Mouse (Mus musculus): ENCODE measurements around the gene Rmdn3. TPM values are rescaled to one million over a fixed set of nuclear protein-coding genes. Genes with fewer than 3 reads are reported as not detected.

Rmdn3 gene
- polyA plus RNA-seq, 1 experiment from 2014 or later = 52.1 TPM

DNA sequence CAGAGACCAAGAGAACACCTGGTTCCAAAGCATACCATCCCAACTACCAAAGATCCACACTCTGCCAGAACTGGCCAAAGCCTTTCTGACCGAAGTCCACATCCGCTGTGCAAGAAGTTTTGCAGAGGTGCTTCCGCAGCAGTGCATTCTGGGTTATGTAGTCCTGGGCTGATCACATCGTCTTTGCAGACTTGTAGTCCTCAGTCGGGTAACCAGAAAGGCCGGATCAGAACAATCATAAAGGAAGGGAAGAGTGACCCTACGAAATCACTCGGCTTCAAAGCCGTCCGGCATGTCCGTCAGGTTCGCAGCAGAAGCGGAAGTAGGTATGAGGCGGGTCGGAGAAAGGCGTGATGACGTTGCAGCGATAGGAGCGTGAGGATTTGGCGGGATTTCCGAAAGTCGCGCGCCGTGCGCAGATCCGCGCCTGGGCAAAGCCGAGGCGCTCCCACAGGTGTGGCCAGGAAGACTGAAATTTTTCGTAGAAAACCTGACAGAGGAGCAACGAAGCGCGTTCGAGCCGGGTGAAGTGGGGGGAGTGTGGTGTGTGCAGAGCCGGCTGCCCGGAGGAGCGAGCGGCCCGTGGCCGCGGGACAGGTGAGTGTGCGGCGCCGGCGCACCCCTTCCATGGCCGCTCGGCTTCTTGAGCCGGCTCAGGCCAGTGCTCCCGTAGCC, 44.3 kb downstream of the Rmdn3 start, which contains the start of gene Rad51:
TSS of gene Rad51 (plus strand) at position 356 of the 675 bp plus-strand sequence.
- Histone ChIP-seq H3K36me3 (peaks cover 35% of the 10 kb centered on the region), H3K4me1 (peaks cover 16% of the 10 kb centered on the region), H3K27ac (peak within 1 kb of the TSS; percentile 93), H3K4me3 (peak within 1 kb of the TSS; percentile 87), H3K27me3 (ENCODE audit: low read depth, poor library complexity, severe bottlenecking) (no peaks in the 10 kb centered on the region), H3K9me3 (replicated peaks) (no peaks in the 10 kb centered on the region)
- DNase-seq (ENCODE audit: low spot score) = peak; percentile 89
- under 1% methylated on average over 51 of the region's 51 CpGs for WGBS

DNA sequence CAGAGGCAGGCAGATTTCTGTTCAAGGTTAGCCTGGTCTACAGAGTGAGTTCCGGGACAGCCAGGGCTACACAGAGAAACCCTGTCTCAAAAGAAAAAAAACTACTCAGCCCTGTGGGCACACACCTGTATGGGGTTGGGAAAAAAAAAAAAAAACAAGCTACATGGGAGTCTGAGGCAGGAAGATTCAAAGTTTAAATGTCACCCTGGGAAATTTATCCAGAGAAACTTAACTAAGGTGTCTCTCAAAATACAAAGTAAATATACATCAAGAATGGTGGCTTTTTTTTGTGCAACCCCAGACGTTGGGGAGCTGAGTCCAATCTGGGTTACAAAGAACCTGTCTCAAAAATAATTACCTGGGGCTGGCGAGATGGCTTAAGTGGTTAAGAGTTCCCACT, 45.8 kb downstream of the Rmdn3 start:
- WGBS = 95% methylated on average over 3 of the region's 3 CpGs
- Histone ChIP-seq H3K9me3 (replicated peaks) (no peaks in the 10 kb centered on the region), H3K27me3 (ENCODE audit: low read depth, poor library complexity, severe bottlenecking) (no peaks in the 10 kb centered on the region), H3K36me3 (peaks cover 29% of the 10 kb centered on the region), H3K27ac (no peak overlapping the region), H3K4me1 (peaks cover 16% of the 10 kb centered on the region), H3K4me3 (no peak overlapping the region)
- DNase-seq (ENCODE audit: low spot score) = no peak

DNA sequence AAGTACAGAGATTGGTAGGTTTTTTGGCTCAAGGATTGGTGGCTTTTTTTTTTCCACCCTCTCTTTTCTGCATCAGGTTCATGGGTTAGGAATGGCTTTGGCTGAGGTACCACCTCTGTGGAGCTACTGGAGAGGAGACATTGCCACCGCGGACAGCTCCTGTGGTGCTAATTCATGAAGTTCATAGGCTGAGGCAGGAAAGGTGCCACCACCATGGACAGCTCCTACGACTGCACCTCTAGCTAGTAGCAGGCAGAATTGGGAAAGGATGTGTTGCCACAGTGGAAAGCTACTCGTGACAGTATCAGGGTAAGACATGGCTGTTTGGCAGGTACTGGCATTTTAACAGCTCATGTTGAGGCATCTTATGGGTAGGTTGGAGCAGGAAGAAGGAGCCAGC, 48.3 kb downstream of the Rmdn3 start:
- Histone ChIP-seq H3K4me1 (peaks cover 9% of the 10 kb centered on the region), H3K9me3 (replicated peaks) (no peaks in the 10 kb centered on the region), H3K27ac (no peak overlapping the region), H3K4me3 (no peak overlapping the region), H3K36me3 (peaks cover 39% of the 10 kb centered on the region), H3K27me3 (ENCODE audit: low read depth, poor library complexity, severe bottlenecking) (no peaks in the 10 kb centered on the region)
- DNase-seq (ENCODE audit: low spot score) = peak; percentile 63
- WGBS = 57% methylated on average over 4 of the region's 4 CpGs

DNA sequence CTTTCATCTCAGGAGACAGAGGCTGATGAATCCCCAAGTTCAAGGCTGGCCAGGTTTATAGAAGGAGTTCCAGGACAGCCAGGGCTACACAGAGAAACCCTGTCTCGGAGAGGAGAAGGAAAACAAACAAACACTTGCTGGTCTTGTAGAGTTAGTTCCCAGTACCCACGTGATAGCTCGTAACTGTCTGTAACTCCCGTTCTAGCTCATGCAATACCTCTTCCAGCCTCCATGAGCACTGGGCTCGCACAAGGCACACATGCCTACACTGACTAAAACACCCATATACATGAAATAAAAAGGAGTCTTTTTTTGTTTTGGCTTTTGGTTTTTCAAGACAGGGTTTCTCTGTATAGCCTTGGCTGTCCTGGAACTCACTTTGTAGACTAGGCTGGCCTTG, 50.3 kb downstream of the Rmdn3 start:
- H3K4me1 ChIP-seq = no peaks in the 10 kb centered on the region
- H3K9me3 ChIP-seq (replicated peaks) = no peaks in the 10 kb centered on the region
- H3K36me3 ChIP-seq = peaks cover 58% of the 10 kb centered on the region
- H3K27ac ChIP-seq = no peak overlapping the region
- H3K4me3 ChIP-seq = no peak overlapping the region
- H3K27me3 ChIP-seq (ENCODE audit: low read depth, poor library complexity, severe bottlenecking) = no peaks in the 10 kb centered on the region
- WGBS = 83% methylated on average over 5 of the region's 5 CpGs
- no peak for DNase-seq (ENCODE audit: low spot score)

DNA sequence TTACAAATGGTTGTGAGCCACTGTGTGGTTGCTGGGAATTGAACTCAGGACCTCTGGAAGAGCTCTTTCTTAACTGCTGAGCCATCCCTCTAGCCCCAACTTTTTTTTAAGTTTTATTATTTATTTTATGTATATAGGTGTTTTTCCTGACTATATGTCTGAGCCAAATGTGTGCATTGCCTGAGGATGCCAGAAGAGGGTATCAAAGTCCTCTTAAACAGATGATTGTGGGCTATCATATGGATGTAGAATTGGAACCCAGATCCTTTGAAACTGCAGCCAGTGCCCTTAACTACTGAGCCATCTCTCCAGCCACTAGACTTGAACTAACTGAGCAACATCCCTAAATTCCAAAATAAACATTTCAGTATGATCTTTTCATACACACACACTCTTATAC, 55.3 kb downstream of the Rmdn3 start:
- Histone ChIP-seq H3K36me3 (peaks cover 71% of the 10 kb centered on the region), H3K9me3 (replicated peaks) (no peaks in the 10 kb centered on the region), H3K4me3 (no peak overlapping the region), H3K4me1 (no peaks in the 10 kb centered on the region), H3K27me3 (ENCODE audit: low read depth, poor library complexity, severe bottlenecking) (no peaks in the 10 kb centered on the region), H3K27ac (no peak overlapping the region)
- no peak for DNase-seq (ENCODE audit: low spot score)

Other genes with a start within 250 kb of the Rmdn3 start
- 26.2 and 30.3 TPM in 2 replicates for gene Chst14, start 230.5 kb downstream of the Rmdn3 start, polyA plus RNA-seq (2016; fragmentation: Nextera tagmentation; extraction: Ambion mirVana)
- gene Ccdc32, start 127.6 kb downstream of the Rmdn3 start, polyA plus RNA-seq (2016; fragmentation: Nextera tagmentation; extraction: Ambion mirVana) = 18.2 and 19.7 TPM in 2 replicates
- gene Rpusd2, start 122.2 kb downstream of the Rmdn3 start, polyA plus RNA-seq (2016; fragmentation: Nextera tagmentation; extraction: Ambion mirVana) = 6.9 and 8.8 TPM in 2 replicates
- 42.5 and 58.0 TPM in 2 replicates for gene Knl1, start 109.9 kb downstream of the Rmdn3 start, polyA plus RNA-seq (2016; fragmentation: Nextera tagmentation; extraction: Ambion mirVana)
- gene Rad51, start 44.2 kb downstream of the Rmdn3 start, polyA plus RNA-seq (2016; fragmentation: Nextera tagmentation; extraction: Ambion mirVana) = 94.5 and 95.9 TPM in 2 replicates
- 6.5 and 8.4 TPM in 2 replicates for gene Gchfr, start 10.7 kb upstream of the Rmdn3 start, polyA plus RNA-seq (2016; fragmentation: Nextera tagmentation; extraction: Ambion mirVana)
- 0.73 and 0.95 TPM in 2 replicates for gene Gm14137, start 17.5 kb upstream of the Rmdn3 start, polyA plus RNA-seq (2016; fragmentation: Nextera tagmentation; extraction: Ambion mirVana)
- 62.1 and 64.2 TPM in 2 replicates for gene Zfyve19, start 51.6 kb upstream of the Rmdn3 start, polyA plus RNA-seq (2016; fragmentation: Nextera tagmentation; extraction: Ambion mirVana)
- 28.7 and 30.4 TPM in 2 replicates for gene Dnajc17, start 51.8 kb upstream of the Rmdn3 start, polyA plus RNA-seq (2016; fragmentation: Nextera tagmentation; extraction: Ambion mirVana)
- not detected in 2 replicates for gene Ppp1r14d, start 72.9 kb upstream of the Rmdn3 start, polyA plus RNA-seq (2016; fragmentation: Nextera tagmentation; extraction: Ambion mirVana)
- 8.9 and 9.5 TPM in 2 replicates for gene Spint1, start 80.3 kb upstream of the Rmdn3 start, polyA plus RNA-seq (2016; fragmentation: Nextera tagmentation; extraction: Ambion mirVana)
- gene Rhov, start 114.2 kb upstream of the Rmdn3 start, polyA plus RNA-seq (2016; fragmentation: Nextera tagmentation; extraction: Ambion mirVana) = 2.7 and 7.6 TPM in 2 replicates
- 23.0 and 26.9 TPM in 2 replicates for gene Vps18, start 131.7 kb upstream of the Rmdn3 start, polyA plus RNA-seq (2016; fragmentation: Nextera tagmentation; extraction: Ambion mirVana)
- 5.3 and 6.0 TPM in 2 replicates for gene Dll4, start 168.8 kb upstream of the Rmdn3 start, polyA plus RNA-seq (2016; fragmentation: Nextera tagmentation; extraction: Ambion mirVana)
- 0.62 and 0.86 TPM in 2 replicates for gene Chac1, start 194.2 kb upstream of the Rmdn3 start, polyA plus RNA-seq (2016; fragmentation: Nextera tagmentation; extraction: Ambion mirVana)